Mouse (Mus musculus): ENCODE results near the gene Tnfrsf19. TPM values are rescaled to one million over a fixed set of nuclear protein-coding genes. Genes with fewer than 3 reads are reported as not detected.

Tnfrsf19 gene
- polyA plus RNA-seq, 1 experiment = not detected

- no peak for TF ChIP-seq CTCF (IDR thresholded peaks at IDR 0.05; ENCODE audit: insufficient read depth, low read depth, low read length)
- no peak for TF ChIP-seq POLR2A (IDR thresholded peaks at IDR 0.05; ENCODE audit: insufficient read depth, low read depth, low read length)
- 22% methylated on average over 4 of the region's 4 CpGs for WGBS
- Histone ChIP-seq H3K27ac (ENCODE audit: insufficient read depth, low read depth, low read length) (no peak overlapping the region), H3K4me1 (ENCODE audit: control insufficient read depth, insufficient read depth, low read length) (peaks cover 25% of the 10 kb centered on the region), H3K4me3 (ENCODE audit: insufficient read depth, low read depth, low read length) (no peak overlapping the region)
Measured at GRCm38 (mm10) chr14:60985077-60985476, 61.2 kb downstream of the Tnfrsf19 start.

- H3K4me1 ChIP-seq (ENCODE audit: control insufficient read depth, insufficient read depth, low read length) = peaks cover 25% of the 10 kb centered on the region
- no peak overlapping the region for H3K27ac ChIP-seq (ENCODE audit: insufficient read depth, low read depth, low read length)
- no peak overlapping the region for H3K4me3 ChIP-seq (ENCODE audit: insufficient read depth, low read depth, low read length)
- WGBS = 54% methylated on average over 6 of the region's 6 CpGs
- no peak for TF ChIP-seq POLR2A (IDR thresholded peaks at IDR 0.05; ENCODE audit: insufficient read depth, low read depth, low read length)
- TF ChIP-seq CTCF (IDR thresholded peaks at IDR 0.05; ENCODE audit: insufficient read depth, low read depth, low read length) = no peak
Measured at GRCm38 (mm10) chr14:60984266-60984665, 62.0 kb downstream of the Tnfrsf19 start.

- peaks cover 14% of the 10 kb centered on the region for H3K4me1 ChIP-seq (ENCODE audit: control insufficient read depth, insufficient read depth, low read length)
- no peak overlapping the region for H3K27ac ChIP-seq (ENCODE audit: insufficient read depth, low read depth, low read length)
- no peak overlapping the region for H3K4me3 ChIP-seq (ENCODE audit: insufficient read depth, low read depth, low read length)
- no peak for TF ChIP-seq POLR2A (IDR thresholded peaks at IDR 0.05; ENCODE audit: insufficient read depth, low read depth, low read length)
- TF ChIP-seq CTCF (IDR thresholded peaks at IDR 0.05; ENCODE audit: insufficient read depth, low read depth, low read length) = no peak
Measured at GRCm38 (mm10) chr14:60982126-60982525, 64.2 kb downstream of the Tnfrsf19 start.

- H3K4me3 ChIP-seq (ENCODE audit: insufficient read depth, low read depth, low read length) = no peak overlapping the region
- WGBS = 90% methylated on average over 5 of the region's 5 CpGs
- no peak overlapping the region for H3K27ac ChIP-seq (ENCODE audit: insufficient read depth, low read depth, low read length)
- TF ChIP-seq POLR2A (IDR thresholded peaks at IDR 0.05; ENCODE audit: insufficient read depth, low read depth, low read length) (no peak), CTCF (IDR thresholded peaks at IDR 0.05; ENCODE audit: insufficient read depth, low read depth, low read length) (no peak)
- H3K4me1 ChIP-seq (ENCODE audit: control insufficient read depth, insufficient read depth, low read length) = peaks cover 12% of the 10 kb centered on the region
Measured at GRCm38 (mm10) chr14:60980244-60980887, 65.9 kb downstream of the Tnfrsf19 start.

GRCm38 (mm10) chr14:60978129-60978528, 68.2 kb downstream of the Tnfrsf19 start:
- no peak for TF ChIP-seq POLR2A (IDR thresholded peaks at IDR 0.05; ENCODE audit: insufficient read depth, low read depth, low read length)
- TF ChIP-seq CTCF (IDR thresholded peaks at IDR 0.05; ENCODE audit: insufficient read depth, low read depth, low read length) = no peak
- H3K4me3 ChIP-seq (ENCODE audit: insufficient read depth, low read depth, low read length) = no peak overlapping the region
- WGBS = 62% methylated on average over 6 of the region's 6 CpGs
- H3K4me1 ChIP-seq (ENCODE audit: control insufficient read depth, insufficient read depth, low read length) = no peaks in the 10 kb centered on the region
- H3K27ac ChIP-seq (ENCODE audit: insufficient read depth, low read depth, low read length) = no peak overlapping the region

- Histone ChIP-seq H3K27ac (ENCODE audit: insufficient read depth, low read depth, low read length) (no peak overlapping the region), H3K4me1 (ENCODE audit: control insufficient read depth, insufficient read depth, low read length) (no peaks in the 10 kb centered on the region), H3K4me3 (ENCODE audit: insufficient read depth, low read depth, low read length) (no peak overlapping the region)
- 93% methylated on average over 3 of the region's 3 CpGs for WGBS
- no peak for TF ChIP-seq POLR2A (IDR thresholded peaks at IDR 0.05; ENCODE audit: insufficient read depth, low read depth, low read length)
Measured at GRCm38 (mm10) chr14:60976231-60976630, 70.1 kb downstream of the Tnfrsf19 start.

- Histone ChIP-seq H3K4me1 (ENCODE audit: control insufficient read depth, insufficient read depth, low read length) (no peaks in the 10 kb centered on the region), H3K4me3 (ENCODE audit: insufficient read depth, low read depth, low read length) (no peak overlapping the region), H3K27ac (ENCODE audit: insufficient read depth, low read depth, low read length) (no peak overlapping the region)
- TF ChIP-seq CTCF (IDR thresholded peaks at IDR 0.05; ENCODE audit: insufficient read depth, low read depth, low read length) (no peak), POLR2A (IDR thresholded peaks at IDR 0.05; ENCODE audit: insufficient read depth, low read depth, low read length) (no peak)
- 92% methylated on average over 3 of the region's 3 CpGs for WGBS
Measured at GRCm38 (mm10) chr14:60975736-60976135, 70.6 kb downstream of the Tnfrsf19 start.

- TF ChIP-seq POLR2A (IDR thresholded peaks at IDR 0.05; ENCODE audit: insufficient read depth, low read depth, low read length) (no peak), CTCF (IDR thresholded peaks at IDR 0.05; ENCODE audit: insufficient read depth, low read depth, low read length) (no peak)
- H3K4me1 ChIP-seq (ENCODE audit: control insufficient read depth, insufficient read depth, low read length) = no peaks in the 10 kb centered on the region
- no peak overlapping the region for H3K4me3 ChIP-seq (ENCODE audit: insufficient read depth, low read depth, low read length)
- WGBS = 97% methylated on average over 9 of the region's 9 CpGs
- H3K27ac ChIP-seq (ENCODE audit: insufficient read depth, low read depth, low read length) = no peak overlapping the region
Measured at GRCm38 (mm10) chr14:60970961-60971360, 75.3 kb downstream of the Tnfrsf19 start.

GRCm38 (mm10) chr14:60966061-60966460, 80.2 kb downstream of the Tnfrsf19 start:
- WGBS = 87% methylated on average over 4 of the region's 4 CpGs
- TF ChIP-seq CTCF (IDR thresholded peaks at IDR 0.05; ENCODE audit: insufficient read depth, low read depth, low read length) = no peak
- no peak for TF ChIP-seq POLR2A (IDR thresholded peaks at IDR 0.05; ENCODE audit: insufficient read depth, low read depth, low read length)
- Histone ChIP-seq H3K4me3 (ENCODE audit: insufficient read depth, low read depth, low read length) (no peak overlapping the region), H3K27ac (ENCODE audit: insufficient read depth, low read depth, low read length) (no peak overlapping the region), H3K4me1 (ENCODE audit: control insufficient read depth, insufficient read depth, low read length) (no peaks in the 10 kb centered on the region)
